Mouse (Mus musculus) adipocyte (in vitro differentiated cells): ENCODE data around the gene Zfp618.
A peak's percentile ranks its signal among the peaks of the same experiment; 100 is the strongest.

Experiments used
- DNase-seq: peaks from one replicate; pipeline ENCODE4 v3.0.0-alpha.2; 2016; ENCODE audit warnings: low spot score

Zfp618 gene

GRCm38 (mm10) chr4:63068499-63069175, 103.3 kb downstream of the Zfp618 start:
- no peak for DNase-seq

- DNase-seq = no peak
Measured at GRCm38 (mm10) chr4:63071413-63072260, 106.3 kb downstream of the Zfp618 start.

GRCm38 (mm10) chr4:63073139-63073538, 107.8 kb downstream of the Zfp618 start:
- DNase-seq = no peak

- peak; percentile 5 for DNase-seq
Measured at GRCm38 (mm10) chr4:63079159-63079558, 113.8 kb downstream of the Zfp618 start.

- peak; percentile 16 for DNase-seq
Measured at GRCm38 (mm10) chr4:63084473-63084889, 119.1 kb downstream of the Zfp618 start.

- no peak for DNase-seq
Measured at GRCm38 (mm10) chr4:63089484-63089883, 124.1 kb downstream of the Zfp618 start.

- no peak for DNase-seq
Measured at GRCm38 (mm10) chr4:63091151-63091550, 125.8 kb downstream of the Zfp618 start.

- no peak for DNase-seq
Measured at GRCm38 (mm10) chr4:63097603-63098002, 132.2 kb downstream of the Zfp618 start.

- no peak for DNase-seq
Measured at GRCm38 (mm10) chr4:63100478-63100877, 135.1 kb downstream of the Zfp618 start.

- DNase-seq = no peak
Measured at GRCm38 (mm10) chr4:63102025-63102424, 136.7 kb downstream of the Zfp618 start.

GRCm38 (mm10) chr4:63105651-63106050, 140.3 kb downstream of the Zfp618 start:
- DNase-seq = no peak

- peak; percentile 81 for DNase-seq
Measured at GRCm38 (mm10) chr4:63118639-63119437, 153.5 kb downstream of the Zfp618 start.

GRCm38 (mm10) chr4:63124861-63125466, 159.6 kb downstream of the Zfp618 start:
- DNase-seq = no peak

GRCm38 (mm10) chr4:63129891-63130624, 164.7 kb downstream of the Zfp618 start:
- peak; percentile 64 for DNase-seq

- no peak for DNase-seq
Measured at GRCm38 (mm10) chr4:63147268-63147667, 181.9 kb downstream of the Zfp618 start.

- DNase-seq = no peak
Measured at GRCm38 (mm10) chr4:63151127-63151526, 185.8 kb downstream of the Zfp618 start.

GRCm38 (mm10) chr4:63154028-63154427, 188.7 kb downstream of the Zfp618 start:
- DNase-seq = no peak

- DNase-seq = no peak
Measured at GRCm38 (mm10) chr4:63154699-63155098, 189.3 kb downstream of the Zfp618 start, which contains the start of gene Ambp. TSS of gene Ambp (minus strand) at chr4:63154799.

GRCm38 (mm10) chr4:63155596-63155995, 190.2 kb downstream of the Zfp618 start:
- DNase-seq = peak; percentile 55

GRCm38 (mm10) chr4:63156726-63157634, 191.6 kb downstream of the Zfp618 start:
- DNase-seq = no peak
